Mouse (Mus musculus): ENCODE measurements around the gene Vrk3. TPM values are rescaled to one million over a fixed set of nuclear protein-coding genes. Genes with fewer than 3 reads are reported as not detected.
"Not testable (repeated sequence)": the region's sequence is repeated elsewhere in the genome, so short reads cannot be mapped to it uniquely, and the experiment has no call there.

Vrk3 gene
- 46.4 and 52.5 TPM in 2 replicates for polyA plus RNA-seq (2012; rRNA removed)

- peaks cover 11% of the 10 kb centered on the region for H3K36me3 ChIP-seq (ENCODE audit: control insufficient read depth, insufficient read depth, low read length)
- H3K4me1 ChIP-seq (ENCODE audit: control insufficient read depth, insufficient read depth, insufficient read length), result peaks cover 3% of the 10 kb centered on the region; the same call in 1 of the 2 replicates
- no peaks in the 10 kb centered on the region for H3K27me3 ChIP-seq (ENCODE audit: control insufficient read depth, insufficient read depth, low read length)
- peak within 1 kb of the TSS; percentile 72 for H3K4me3 ChIP-seq (ENCODE audit: extremely low read depth, insufficient read depth, insufficient read length)
- TF ChIP-seq POLR2A (IDR thresholded peaks at IDR 0.05; ENCODE audit: low read depth, low read length) (peak; percentile 42; the same call in 1 of the 2 replicates), CTCF (IDR thresholded peaks at IDR 0.05; ENCODE audit: extremely low read depth, insufficient read depth, insufficient read length, insufficient replicate concordance) (no peak)
- under 1% methylated on average over 44 of the region's 44 CpGs for WGBS
- peak within 1 kb of the TSS; percentile 92 for H3K27ac ChIP-seq (ENCODE audit: insufficient read depth, low read length)
- peak; percentile 92 to 97 for DNase-seq (ENCODE audit: low read depth in 1 of 2, low spot score in 2 of 2)
These were observed at the start of gene Vrk3 for GRCm38 (mm10) chr7:44748101-44749044. Vrk3 (plus strand) TSS chr7:44748413.

GRCm38 (mm10) chr7:44701921-44702320, 46.3 kb upstream of the Vrk3 start:
- H3K4me3 ChIP-seq (ENCODE audit: extremely low read depth, insufficient read depth, insufficient read length), result no peak overlapping the region
- H3K4me1 ChIP-seq (ENCODE audit: control insufficient read depth, insufficient read depth, insufficient read length), result no peaks in the 10 kb centered on the region
- WGBS, result 20% methylated on average over 6 of the region's 6 CpGs
- no peak overlapping the region for H3K27ac ChIP-seq (ENCODE audit: insufficient read depth, low read length)
- H3K27me3 ChIP-seq (ENCODE audit: control insufficient read depth, insufficient read depth, low read length), result no peaks in the 10 kb centered on the region
- TF ChIP-seq CTCF (IDR thresholded peaks at IDR 0.05; ENCODE audit: extremely low read depth, insufficient read depth, insufficient read length, insufficient replicate concordance) (peak; percentile 16; the same call in 1 of the 2 replicates), POLR2A (IDR thresholded peaks at IDR 0.05; ENCODE audit: low read depth, low read length) (no peak)
- H3K36me3 ChIP-seq (ENCODE audit: control insufficient read depth, insufficient read depth, low read length), result no peaks in the 10 kb centered on the region
- DNase-seq (ENCODE audit: low read depth in 1 of 2, low spot score in 2 of 2), result no peak

GRCm38 (mm10) chr7:44702985-44703384, 45.2 kb upstream of the Vrk3 start:
- H3K4me1 ChIP-seq (ENCODE audit: control insufficient read depth, insufficient read depth, insufficient read length), result no peaks in the 10 kb centered on the region
- no peak for TF ChIP-seq CTCF (IDR thresholded peaks at IDR 0.05; ENCODE audit: extremely low read depth, insufficient read depth, insufficient read length, insufficient replicate concordance)
- 82% methylated on average over 8 of the region's 8 CpGs for WGBS
- no peak overlapping the region for H3K4me3 ChIP-seq (ENCODE audit: extremely low read depth, insufficient read depth, insufficient read length)
- H3K36me3 ChIP-seq (ENCODE audit: control insufficient read depth, insufficient read depth, low read length), result no peaks in the 10 kb centered on the region
- no peak for DNase-seq (ENCODE audit: low read depth in 1 of 2, low spot score in 2 of 2)
- no peak overlapping the region for H3K27ac ChIP-seq (ENCODE audit: insufficient read depth, low read length)
- no peaks in the 10 kb centered on the region for H3K27me3 ChIP-seq (ENCODE audit: control insufficient read depth, insufficient read depth, low read length)

- no peak for DNase-seq (ENCODE audit: low read depth in 1 of 2, low spot score in 2 of 2)
- 59% methylated on average over 3 of the region's 3 CpGs for WGBS
- no peaks in the 10 kb centered on the region for H3K4me1 ChIP-seq (ENCODE audit: control insufficient read depth, insufficient read depth, insufficient read length)
- H3K27me3 ChIP-seq (ENCODE audit: control insufficient read depth, insufficient read depth, low read length), result no peaks in the 10 kb centered on the region
- TF ChIP-seq POLR2A (IDR thresholded peaks at IDR 0.05; ENCODE audit: low read depth, low read length), result no peak
- TF ChIP-seq CTCF (IDR thresholded peaks at IDR 0.05; ENCODE audit: extremely low read depth, insufficient read depth, insufficient read length, insufficient replicate concordance), result no peak
- H3K4me3 ChIP-seq (ENCODE audit: extremely low read depth, insufficient read depth, insufficient read length), result no peak overlapping the region
- H3K27ac ChIP-seq (ENCODE audit: insufficient read depth, low read length), result no peak overlapping the region
- H3K36me3 ChIP-seq (ENCODE audit: control insufficient read depth, insufficient read depth, low read length), result no peaks in the 10 kb centered on the region
These were observed 43.9 kb upstream of the Vrk3 start for GRCm38 (mm10) chr7:44704363-44704762.

- no peak for DNase-seq (ENCODE audit: low read depth in 1 of 2, low spot score in 2 of 2)
- TF ChIP-seq CTCF (IDR thresholded peaks at IDR 0.05; ENCODE audit: extremely low read depth, insufficient read depth, insufficient read length, insufficient replicate concordance) (no peak), POLR2A (IDR thresholded peaks at IDR 0.05; ENCODE audit: low read depth, low read length) (no peak)
- no peak overlapping the region for H3K27ac ChIP-seq (ENCODE audit: insufficient read depth, low read length)
- H3K27me3 ChIP-seq (ENCODE audit: control insufficient read depth, insufficient read depth, low read length), result no peaks in the 10 kb centered on the region
- 90% methylated on average over 4 of the region's 4 CpGs for WGBS
- H3K36me3 ChIP-seq (ENCODE audit: control insufficient read depth, insufficient read depth, low read length), result no peaks in the 10 kb centered on the region
- H3K4me1 ChIP-seq (ENCODE audit: control insufficient read depth, insufficient read depth, insufficient read length), result no peaks in the 10 kb centered on the region
- H3K4me3 ChIP-seq (ENCODE audit: extremely low read depth, insufficient read depth, insufficient read length), result no peak overlapping the region
These were observed 43.1 kb upstream of the Vrk3 start for GRCm38 (mm10) chr7:44705086-44705485.

DNA sequence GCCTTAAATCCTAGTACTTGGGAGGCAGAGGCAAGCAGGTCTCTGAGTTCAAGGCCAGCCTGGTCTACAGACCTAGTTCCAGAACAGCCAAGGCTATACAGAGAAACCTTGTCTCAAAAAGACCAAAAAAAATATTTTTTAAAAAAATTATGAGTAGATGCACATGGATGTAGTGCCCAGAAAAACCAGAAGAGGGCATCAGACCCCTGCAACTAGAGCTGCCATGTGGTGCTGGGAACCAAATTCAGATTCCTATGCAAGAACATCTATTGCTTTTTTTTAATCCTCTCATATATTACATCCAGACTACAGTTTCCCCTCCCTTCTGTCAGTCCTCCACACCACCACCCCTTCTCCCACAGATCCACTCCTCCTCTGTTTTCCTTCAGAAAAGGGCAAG, 41.9 kb upstream of the Vrk3 start:
- Histone ChIP-seq H3K27ac (ENCODE audit: insufficient read depth, low read length) (no peak overlapping the region), H3K36me3 (ENCODE audit: control insufficient read depth, insufficient read depth, low read length) (no peaks in the 10 kb centered on the region), H3K27me3 (ENCODE audit: control insufficient read depth, insufficient read depth, low read length) (no peaks in the 10 kb centered on the region), H3K4me3 (ENCODE audit: extremely low read depth, insufficient read depth, insufficient read length) (no peak overlapping the region), H3K4me1 (ENCODE audit: control insufficient read depth, insufficient read depth, insufficient read length) (no peaks in the 10 kb centered on the region)
- no peak for DNase-seq (ENCODE audit: low read depth in 1 of 2, low spot score in 2 of 2)
- no peak for TF ChIP-seq POLR2A (IDR thresholded peaks at IDR 0.05; ENCODE audit: low read depth, low read length)
- no peak for TF ChIP-seq CTCF (IDR thresholded peaks at IDR 0.05; ENCODE audit: extremely low read depth, insufficient read depth, insufficient read length, insufficient replicate concordance)

DNA sequence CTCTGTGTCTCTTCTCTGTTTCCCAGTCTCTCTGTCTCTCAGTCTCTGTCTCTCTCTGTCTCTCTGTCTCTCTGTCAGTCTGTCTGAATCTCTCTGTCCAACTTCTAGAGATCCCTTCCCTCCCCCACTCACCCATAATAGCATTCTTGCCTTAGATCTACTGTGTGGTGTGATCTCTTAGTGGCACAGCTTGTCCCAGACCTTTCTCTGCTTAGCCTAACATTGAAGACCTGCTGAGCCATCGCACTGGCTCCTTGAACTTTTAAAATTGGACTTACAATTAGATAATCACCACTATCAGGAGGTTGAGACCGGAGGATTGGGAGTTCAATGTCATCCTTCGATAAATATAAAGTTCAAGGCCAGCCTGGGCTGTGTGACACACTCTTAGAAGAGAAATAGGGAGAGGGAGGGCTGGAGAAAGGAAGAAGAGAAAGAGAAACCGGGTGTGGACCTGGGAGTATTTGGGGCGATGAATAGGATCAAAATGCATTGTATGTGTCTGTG, 41.0 kb upstream of the Vrk3 start:
- 87% methylated on average over 5 of the region's 5 CpGs for WGBS
- Histone ChIP-seq H3K27me3 (ENCODE audit: control insufficient read depth, insufficient read depth, low read length) (no peaks in the 10 kb centered on the region), H3K27ac (ENCODE audit: insufficient read depth, low read length) (no peak overlapping the region), H3K36me3 (ENCODE audit: control insufficient read depth, insufficient read depth, low read length) (no peaks in the 10 kb centered on the region), H3K4me3 (ENCODE audit: extremely low read depth, insufficient read depth, insufficient read length) (no peak overlapping the region), H3K4me1 (ENCODE audit: control insufficient read depth, insufficient read depth, insufficient read length) (no peaks in the 10 kb centered on the region)
- TF ChIP-seq CTCF (IDR thresholded peaks at IDR 0.05; ENCODE audit: extremely low read depth, insufficient read depth, insufficient read length, insufficient replicate concordance) (no peak), POLR2A (IDR thresholded peaks at IDR 0.05; ENCODE audit: low read depth, low read length) (no peak)
- DNase-seq (ENCODE audit: low read depth in 1 of 2, low spot score in 2 of 2), result no peak

DNA sequence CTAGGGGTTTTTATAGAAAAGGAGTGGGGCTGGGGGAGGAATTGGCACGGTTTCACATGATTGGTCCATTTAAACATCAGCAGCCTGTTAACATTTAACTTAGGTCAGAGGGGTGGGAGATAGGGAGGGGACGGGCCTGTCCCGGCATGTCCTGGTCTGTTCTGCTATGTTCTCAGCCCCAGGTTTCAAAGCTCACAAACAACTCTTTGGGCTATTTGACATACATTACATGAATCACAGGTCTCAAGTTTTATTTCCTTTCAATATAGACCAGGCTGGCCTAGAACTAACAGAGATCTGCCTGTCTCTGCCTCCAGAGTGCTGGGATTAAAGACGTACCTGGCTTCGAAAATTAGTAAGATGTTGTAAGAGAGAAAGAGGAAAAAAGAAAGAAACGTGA, 40.1 kb upstream of the Vrk3 start:
- not testable (repeated sequence) for H3K27me3 ChIP-seq (ENCODE audit: control insufficient read depth, insufficient read depth, low read length); H3K4me3 ChIP-seq (ENCODE audit: extremely low read depth, insufficient read depth, insufficient read length); H3K27ac ChIP-seq (ENCODE audit: insufficient read depth, low read length); DNase-seq (ENCODE audit: low read depth in 1 of 2, low spot score in 2 of 2); H3K36me3 ChIP-seq (ENCODE audit: control insufficient read depth, insufficient read depth, low read length); H3K4me1 ChIP-seq (ENCODE audit: control insufficient read depth, insufficient read depth, insufficient read length)
- 87% methylated on average over 6 of the region's 6 CpGs for WGBS
